Mouse (Mus musculus) spleen, adult 2 months (tissue): Measurements from ENCODE around the gene Sytl3.

Experiments used
- CTCF ChIP-seq: fragments of 200-500 bp; IDR thresholded peaks from 2 replicates; pipeline ENCODE4 v1.5.1; 2011; ENCODE audit warnings: mild to moderate bottlenecking, inconsistent platforms; ENCODE audit not compliant: insufficient read depth, insufficient read length, insufficient replicate concordance; ENCODE audit errors: extremely low read depth
- POLR2A ChIP-seq: fragments of 200-500 bp; IDR thresholded peaks from 2 replicates; pipeline ENCODE4 v1.6.1; 2011; ENCODE audit warnings: low read depth, low read length, inconsistent platforms

GRCm38 (mm10) chr17:6745975-6746374, 87.1 kb downstream of the Sytl3 start:
- TF ChIP-seq CTCF = no peak
- TF ChIP-seq POLR2A = no peak
